Mouse (Mus musculus): ENCODE measurements around the gene Gm20388.

Gm20388 gene

DNA sequence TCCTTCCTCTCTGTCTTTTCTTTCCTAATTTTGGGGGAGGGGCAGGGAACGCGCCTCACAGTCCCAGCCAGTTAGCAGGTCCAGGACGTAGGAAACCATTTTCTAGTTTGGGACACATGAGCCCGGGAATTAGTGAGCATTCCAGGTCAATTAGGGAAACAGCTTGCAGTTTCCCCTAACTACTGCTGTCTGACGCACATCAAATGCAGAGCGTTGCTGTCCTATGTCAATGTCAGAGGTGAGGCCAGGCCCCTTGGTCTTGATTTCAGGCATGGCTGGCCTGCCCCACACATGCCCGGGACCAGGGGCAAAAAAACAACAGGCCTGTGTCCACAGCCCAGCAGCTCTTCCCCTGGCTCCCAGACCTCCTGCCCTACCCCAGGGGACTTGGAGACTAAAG lies 1259.5 kb downstream of the Gm20388 start:
- DNase-seq (ENCODE audit: low read depth), result no peak

DNA sequence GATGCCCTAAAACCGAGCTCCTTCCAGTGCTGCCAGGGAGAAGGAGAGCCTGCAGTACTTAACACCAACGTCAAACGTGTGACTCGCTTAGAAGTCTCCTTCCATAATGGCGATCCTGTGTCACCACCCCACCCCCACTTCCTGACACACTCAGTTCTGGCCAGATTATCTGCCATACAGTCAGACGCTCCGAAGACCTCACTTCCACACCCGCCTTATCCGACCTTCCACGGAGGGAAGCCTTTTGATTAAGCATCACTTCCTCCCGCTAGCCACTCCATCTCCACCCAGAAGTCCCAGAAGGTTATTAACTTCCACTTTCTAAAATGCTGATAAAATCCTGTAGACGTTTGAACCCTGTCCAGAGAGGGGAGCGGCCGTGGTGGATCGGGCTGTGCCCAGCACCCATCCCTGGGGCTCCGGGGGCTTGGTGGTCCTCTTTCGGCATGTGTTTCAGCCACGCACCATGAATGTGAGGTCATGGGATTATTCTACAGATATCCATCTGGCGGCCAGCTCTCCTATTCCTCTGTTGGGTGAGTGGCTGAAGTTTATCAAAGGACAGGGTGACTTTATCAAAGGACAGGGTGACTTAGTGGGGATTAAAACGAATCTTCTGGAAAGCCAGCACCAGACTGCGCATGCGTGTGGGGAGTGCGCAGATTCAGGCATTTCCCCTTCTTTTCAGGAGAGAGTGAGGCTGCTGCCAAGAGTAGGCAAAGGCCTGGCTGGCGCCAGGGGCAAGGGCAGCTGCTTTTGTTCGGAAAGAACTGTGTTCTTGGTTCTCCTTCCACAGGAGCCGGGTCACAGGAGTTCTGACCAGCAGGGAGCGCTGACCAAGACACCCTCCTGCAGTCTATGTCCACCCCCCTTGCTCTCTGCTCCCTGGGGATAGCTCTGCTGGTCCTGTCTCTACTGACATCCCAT lies 1260.2 kb downstream of the Gm20388 start:
- peak; percentile 56 for DNase-seq (ENCODE audit: low read depth)

DNA sequence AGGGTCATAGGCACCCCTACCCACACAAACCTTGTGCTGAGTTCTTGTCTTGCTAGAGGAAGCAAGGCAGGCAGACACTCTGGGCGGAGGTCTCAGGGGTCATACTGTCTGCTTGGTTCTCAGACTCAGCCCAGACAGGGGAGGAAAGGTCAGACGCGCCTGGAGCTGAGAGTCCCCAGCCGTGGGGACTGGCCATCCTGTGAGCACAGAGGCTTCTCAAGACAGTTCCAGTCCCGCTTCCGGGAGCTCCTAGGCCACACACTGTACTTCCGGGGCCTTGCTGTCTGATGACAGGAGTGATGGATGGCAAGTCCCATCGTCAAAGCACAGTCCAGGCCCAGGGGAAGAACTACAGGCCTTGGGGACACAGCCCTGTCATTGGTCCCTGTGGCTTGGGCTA lies 1261.9 kb downstream of the Gm20388 start:
- no peak for DNase-seq (ENCODE audit: low read depth)

DNA sequence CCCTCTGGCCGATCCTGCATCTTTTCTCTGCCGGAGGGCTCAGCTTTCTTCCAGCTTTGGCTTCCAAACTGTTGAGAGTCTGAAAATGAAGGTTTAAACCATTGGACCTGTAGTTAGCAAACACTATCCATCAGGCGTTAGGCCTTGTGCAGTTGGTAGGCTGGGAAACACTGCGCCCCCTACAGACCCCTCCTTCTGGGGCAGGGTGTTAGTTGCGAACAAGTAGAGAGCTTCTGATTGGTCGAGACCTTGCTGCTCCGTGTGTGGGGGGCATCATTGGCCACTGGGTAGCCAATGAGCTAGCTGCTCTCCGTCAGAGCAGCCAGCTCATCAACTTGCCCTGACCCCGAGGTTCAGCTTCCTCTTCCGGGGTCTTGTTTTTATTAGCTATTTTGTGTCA lies 1263.5 kb downstream of the Gm20388 start:
- no peak for DNase-seq (ENCODE audit: low read depth)

DNA sequence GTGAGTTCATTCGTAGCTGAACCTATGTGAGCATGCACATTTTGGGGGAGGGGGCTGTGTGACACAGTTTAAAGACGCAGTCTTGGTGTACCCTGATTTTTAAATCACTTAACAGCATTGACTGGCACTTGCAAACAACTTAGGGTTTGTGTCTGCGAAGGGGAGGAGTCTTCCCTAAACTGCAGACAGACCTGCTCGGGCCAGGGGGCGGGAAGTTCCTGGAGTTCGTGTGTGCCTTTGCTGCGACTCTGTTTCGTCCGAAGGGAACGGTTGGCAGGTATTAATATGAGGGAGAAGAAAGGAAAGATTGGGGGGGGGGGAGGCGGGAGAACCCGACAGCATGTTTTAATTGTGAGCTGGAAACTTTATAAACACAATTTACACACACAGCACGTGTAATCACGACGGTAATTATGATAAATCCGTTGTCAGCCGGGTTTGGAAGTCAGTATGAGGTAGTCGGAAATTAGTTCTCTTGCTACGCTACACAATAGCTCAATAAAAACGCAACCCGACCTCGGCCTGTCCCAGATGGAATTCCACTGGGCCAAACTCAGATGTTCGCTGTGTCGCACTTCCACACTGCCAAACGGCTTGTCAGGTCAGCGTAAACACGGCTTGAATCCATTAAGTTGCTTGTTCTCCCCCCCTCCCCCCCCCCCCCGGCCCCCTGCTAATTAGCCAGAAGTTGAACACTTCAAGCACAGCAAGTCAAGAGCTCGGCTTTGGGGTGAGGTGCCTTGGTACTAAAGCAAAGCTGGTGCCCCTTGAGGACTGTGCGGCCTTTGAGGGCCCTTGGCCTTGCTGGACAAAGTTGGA lies 1264.3 kb downstream of the Gm20388 start:
- no peak for DNase-seq (ENCODE audit: low read depth)

DNA sequence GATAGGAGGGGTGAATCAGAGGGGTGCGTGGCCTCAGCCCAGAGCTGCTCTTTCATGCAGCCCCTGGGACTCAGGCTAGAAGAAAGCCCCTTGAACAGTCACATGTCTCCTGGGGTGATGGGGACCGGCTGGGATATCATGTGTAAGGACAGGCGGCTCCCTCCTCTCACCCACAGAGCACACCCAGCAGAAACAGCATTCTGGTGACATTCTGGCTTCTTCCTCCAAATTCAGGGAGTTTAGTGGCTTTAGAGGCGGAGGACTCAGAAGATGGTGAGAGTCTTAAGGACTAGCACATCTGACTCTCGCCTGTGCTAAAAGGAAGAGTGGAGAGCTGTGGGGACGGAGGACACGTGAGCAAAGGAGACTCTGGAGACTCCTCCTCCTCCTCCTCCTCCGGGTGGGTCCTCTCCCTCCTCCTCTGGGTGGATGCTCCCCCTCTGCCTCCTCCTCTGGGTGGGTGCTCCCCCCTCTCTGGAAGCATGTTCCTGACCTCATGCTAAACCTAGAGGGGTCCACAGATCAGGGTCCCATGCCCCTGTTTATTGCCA lies 1265.0 kb downstream of the Gm20388 start:
- DNase-seq (ENCODE audit: low read depth), result no peak

DNA sequence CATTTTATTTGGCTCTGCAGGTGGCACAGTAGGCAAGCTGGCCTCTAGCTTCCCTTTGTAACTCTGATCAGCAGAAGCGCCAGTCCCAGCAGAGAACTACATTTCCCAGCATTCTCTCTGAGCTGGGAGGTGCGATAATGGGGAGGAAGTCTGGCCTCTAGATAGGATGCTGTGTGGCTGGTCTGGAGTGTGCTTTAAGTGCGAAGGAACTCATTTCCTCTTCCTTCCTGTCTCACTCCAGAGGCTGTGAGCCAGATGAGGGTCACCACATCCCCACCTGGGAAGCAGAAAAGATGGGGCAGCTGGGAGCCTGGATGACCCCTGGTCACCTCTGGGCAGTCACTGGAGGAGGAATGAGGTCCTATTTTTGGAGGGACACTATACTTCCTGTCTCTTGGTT lies 1265.7 kb downstream of the Gm20388 start:
- no peak for DNase-seq (ENCODE audit: low read depth)

DNA sequence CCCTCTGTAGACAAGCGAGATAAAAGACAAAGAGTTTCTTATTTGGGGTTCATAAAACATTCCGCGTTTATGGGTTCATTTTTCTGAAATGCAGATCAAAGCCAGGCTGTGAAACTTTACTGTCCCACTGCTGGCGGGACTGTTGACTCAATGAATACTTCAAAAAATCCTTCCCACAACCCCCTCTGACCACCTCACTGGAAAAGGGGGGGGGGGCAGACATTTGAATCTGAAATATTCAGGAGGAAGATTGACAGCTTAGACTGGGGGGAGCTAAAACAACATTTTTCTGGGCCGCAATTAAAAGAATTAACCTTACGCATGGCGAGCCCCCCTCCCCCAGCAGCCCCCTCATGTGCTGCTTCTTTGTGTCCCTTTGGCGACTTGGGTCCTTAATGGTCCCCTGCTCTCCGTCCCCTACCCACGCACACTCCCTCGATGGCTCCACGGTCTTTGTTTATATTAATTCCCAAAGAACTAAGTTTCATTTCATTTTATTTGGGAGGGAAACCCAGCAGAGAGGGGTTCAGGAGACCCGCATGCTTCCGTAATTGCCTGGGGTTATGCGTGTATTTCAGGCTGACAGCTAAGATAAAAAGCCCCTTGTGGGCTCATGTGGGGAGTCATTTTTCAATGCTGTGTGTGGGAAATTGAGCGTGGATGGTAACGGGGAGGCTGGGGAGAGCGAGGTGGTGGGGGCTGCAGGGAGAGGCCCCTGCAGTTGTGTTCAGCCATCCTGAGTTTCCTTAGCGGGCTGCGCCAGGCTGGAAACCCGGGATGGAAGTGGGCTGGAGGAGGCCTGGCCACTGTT lies 1270.0 kb downstream of the Gm20388 start:
- DNase-seq (ENCODE audit: low read depth), result no peak

DNA sequence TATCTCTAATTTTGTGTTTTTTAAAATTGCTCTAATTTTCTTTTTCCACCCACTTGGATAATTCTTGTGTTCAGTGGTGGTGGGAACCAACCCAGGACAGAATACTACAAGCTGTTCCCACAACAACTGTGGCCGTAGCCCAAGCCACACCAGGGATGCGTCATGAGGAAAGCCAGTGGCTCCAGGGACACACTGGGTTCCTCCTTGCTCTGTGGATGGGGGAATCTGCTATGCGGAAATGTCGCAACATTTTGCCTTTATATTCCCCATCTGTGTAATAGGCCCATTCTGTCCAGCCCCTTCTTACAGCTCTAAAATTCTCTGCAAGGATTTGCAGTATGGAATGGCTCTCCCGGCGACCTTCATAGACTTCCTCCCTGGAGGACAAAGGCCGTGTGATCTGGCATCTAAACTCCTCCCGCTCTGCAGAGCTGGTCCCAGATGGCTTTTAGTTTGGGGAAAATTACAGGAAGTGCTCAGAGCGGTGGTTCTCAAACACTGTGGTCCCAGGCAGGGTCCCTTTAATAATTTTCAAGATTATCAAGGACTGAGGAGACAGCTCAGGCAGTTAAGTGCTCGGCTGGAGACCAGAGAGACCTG lies 1270.7 kb downstream of the Gm20388 start:
- no peak for DNase-seq (ENCODE audit: low read depth)

DNA sequence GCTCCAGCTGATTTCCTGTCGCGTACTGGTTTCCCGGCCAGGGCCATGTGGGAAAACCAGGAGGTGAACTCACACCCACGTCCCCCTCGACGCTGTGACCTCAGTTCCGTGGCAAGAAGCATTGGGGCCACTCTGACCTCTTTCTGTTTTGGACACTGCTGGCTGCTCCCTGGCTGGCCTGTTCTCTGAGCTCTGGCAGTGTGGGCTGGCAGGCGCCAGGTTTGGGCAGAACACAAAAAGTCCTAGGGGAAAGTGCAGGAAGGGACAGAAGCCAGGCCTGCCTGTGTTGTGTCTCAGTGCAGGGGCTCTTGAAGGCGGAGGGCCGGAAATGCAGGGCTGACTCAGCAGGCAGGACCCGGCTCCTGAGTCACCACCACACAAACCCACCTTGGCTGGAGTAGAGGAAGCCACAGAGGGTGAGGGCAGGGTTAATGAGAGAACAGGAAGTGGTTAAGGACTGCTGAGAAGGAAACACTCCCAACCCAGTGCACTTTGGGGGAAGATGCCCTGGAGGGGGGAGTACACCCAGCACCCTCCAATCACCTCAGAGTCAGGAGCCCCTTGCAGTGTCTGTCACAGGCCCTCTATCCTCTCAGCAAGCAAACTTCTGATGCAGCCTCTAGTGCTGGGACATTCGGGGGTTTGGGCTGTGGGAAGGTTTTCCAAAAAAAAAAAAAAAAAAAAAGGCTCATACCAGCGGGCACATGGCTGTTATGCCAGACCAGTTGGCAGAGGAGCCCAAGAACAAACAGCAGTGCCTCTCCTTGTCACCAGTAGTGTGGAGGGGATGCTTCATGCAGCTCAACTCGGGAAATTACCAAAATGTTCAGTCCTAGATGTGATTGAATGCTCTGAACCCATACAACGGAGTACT lies 1277.1 kb downstream of the Gm20388 start:
- DNase-seq (ENCODE audit: low read depth), result peak; percentile 85

DNA sequence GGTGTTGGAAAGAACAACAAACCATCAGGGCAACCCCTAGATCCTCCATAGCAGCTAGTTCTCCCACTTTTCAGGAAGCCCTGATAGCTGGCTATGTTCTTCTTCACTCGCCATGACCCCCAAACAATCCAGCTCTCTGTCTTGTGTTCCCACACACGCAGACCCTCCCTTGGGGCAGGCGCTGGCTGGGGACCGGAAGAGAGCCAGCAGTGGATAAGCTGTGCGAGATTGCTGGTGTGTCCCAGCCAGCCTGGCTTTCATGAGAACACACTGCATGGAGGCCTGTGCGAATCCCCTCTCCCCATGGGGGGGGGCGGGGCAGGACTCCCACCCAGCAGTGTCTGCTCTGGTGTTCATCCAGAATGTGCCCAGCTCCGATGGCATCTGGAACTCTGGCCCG lies 1278.4 kb downstream of the Gm20388 start:
- no peak for DNase-seq (ENCODE audit: low read depth)

DNA sequence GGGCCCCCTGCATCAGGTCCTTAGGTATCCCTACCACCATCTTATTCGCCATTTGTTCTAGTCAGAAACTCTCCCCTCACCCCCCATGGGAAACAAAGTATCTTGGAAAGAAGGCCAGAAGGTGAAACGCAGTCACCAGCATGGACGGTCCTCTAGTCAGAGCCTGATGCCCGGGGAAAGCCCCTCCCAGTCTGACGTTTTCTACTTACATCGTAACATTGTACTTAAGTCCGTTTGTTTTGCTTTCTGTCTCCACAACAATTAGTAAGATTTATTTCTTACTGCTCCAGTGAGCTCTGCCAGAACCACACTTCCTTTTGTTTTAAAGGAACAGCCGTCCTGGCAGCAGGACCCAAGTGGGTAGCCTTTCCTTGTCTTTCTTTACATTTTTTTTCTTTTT lies 1281.8 kb downstream of the Gm20388 start:
- peak; percentile 57 for DNase-seq (ENCODE audit: low read depth)

DNA sequence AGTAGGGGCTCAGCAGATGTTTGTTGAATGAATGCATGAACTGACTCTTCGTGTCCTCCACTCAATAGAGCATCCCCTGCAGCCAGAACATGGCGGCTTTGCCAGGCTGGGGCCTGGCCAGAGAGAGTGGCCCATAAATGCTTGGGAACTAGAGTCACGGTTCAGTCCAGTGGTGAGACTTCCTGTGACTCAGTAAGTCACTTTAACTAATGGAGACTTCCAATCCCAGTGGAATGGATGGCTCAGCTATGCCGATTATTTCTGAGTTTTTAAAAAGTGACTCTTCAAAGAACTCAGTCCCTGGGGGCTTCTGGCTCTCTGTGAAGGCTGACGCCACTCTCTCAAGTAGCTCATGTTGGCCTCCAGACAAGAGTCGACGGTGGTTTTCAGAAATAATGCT lies 1285.3 kb downstream of the Gm20388 start:
- DNase-seq (ENCODE audit: low read depth), result peak; percentile 65

DNA sequence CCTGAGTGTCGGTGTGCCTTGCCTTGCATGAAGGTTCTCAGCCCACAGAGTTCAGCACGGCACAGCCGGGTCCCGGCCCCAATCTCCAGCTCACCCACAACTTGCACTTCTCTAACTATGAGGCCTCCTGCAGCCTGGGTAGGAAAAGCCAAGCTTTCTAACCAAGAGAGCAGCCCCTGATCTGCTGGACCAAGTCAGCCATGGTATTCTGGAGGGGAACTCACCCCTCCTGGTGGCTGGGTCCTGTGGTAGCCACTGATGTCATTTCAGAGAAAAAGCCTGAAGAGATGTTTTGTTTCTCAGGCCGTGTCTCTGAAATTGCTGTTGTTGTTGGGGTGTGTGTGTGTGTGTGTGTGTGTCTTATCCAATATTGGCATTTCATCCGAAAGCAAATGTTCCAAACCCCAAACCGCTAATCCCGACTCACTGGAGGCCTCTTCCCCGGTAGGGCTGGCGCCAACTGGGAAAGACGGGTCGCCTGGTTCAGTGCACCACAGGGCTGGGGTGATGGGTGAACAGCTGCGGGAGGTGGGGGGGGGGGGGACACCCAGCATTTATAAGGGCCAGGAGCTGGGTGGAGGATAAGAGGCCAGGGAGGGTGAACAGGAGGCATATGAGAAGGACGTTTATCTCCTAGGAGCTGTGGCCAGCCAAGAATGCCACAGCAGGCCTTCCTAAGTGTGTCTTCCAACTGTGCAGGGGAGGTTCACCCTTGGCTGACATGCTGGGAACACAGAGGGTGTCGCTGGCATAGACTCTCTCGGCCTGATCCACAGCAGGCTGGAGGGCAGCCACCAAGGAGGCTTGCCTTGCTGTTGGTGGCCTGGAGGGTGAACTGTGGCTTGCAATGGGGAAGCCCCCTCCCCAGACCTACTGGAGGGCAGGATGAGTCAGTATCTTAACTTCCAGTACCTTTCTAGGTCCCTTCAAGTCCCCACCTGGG lies 1286.4 kb downstream of the Gm20388 start:
- peak; percentile 67 for DNase-seq (ENCODE audit: low read depth)

DNA sequence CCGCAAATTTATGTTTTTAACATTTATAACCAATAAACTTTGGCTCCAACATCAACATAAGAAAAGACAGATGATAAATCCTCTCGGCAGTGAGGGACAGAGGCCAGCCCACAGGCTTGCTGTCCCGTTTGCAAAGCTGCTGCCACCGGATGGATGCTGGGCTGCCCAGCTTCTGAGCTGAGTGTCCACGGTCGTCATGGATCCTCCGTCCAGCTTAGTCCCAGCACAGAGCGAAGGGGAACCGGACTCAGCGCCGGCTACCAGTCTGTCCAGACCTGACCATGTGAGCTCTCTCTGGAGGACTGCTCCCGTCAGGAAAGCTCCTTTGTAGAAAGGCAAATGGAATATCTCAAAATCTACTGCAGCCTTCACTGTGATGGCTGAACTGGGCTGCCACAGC lies 1289.4 kb downstream of the Gm20388 start:
- no peak for DNase-seq (ENCODE audit: low read depth)

DNA sequence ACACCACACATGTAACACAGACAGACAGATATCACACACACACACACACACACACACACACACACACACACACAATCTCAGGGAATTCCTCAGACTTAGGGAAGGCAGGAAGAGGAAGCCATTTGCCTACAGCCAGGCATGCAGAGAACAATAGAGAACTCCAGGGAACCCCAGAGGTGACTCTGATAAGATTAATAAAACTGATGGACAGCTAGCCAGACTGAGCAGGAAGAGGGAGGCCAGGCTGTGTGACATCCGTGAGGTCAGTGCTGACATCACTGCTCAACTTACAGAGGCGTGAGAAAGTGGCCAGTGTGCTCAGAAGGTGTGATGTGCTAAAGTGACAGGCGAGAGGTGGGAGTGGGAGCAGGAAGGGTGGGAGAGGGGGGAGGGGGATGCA lies 1290.3 kb downstream of the Gm20388 start:
- DNase-seq (ENCODE audit: low read depth), result no peak

DNA sequence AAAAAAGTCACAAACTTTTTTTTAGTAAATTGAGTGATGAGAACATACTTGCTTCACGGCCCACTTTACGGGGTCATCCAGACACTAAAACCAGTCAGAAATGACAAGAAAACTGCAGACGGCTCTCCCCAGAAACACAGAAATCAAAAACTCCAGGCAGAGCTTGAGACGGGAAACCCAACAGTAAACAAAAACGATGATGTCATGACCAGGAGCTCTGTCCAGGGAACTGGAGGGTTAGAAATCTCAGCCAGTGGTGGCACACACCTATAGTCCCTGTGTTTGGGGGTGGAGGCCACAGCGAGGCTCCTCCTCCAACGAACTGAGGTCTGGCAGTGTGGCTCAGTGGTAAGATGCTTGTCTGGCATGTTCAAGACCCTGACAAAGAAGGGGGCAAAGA lies 1291.0 kb downstream of the Gm20388 start:
- no peak for DNase-seq (ENCODE audit: low read depth)

DNA sequence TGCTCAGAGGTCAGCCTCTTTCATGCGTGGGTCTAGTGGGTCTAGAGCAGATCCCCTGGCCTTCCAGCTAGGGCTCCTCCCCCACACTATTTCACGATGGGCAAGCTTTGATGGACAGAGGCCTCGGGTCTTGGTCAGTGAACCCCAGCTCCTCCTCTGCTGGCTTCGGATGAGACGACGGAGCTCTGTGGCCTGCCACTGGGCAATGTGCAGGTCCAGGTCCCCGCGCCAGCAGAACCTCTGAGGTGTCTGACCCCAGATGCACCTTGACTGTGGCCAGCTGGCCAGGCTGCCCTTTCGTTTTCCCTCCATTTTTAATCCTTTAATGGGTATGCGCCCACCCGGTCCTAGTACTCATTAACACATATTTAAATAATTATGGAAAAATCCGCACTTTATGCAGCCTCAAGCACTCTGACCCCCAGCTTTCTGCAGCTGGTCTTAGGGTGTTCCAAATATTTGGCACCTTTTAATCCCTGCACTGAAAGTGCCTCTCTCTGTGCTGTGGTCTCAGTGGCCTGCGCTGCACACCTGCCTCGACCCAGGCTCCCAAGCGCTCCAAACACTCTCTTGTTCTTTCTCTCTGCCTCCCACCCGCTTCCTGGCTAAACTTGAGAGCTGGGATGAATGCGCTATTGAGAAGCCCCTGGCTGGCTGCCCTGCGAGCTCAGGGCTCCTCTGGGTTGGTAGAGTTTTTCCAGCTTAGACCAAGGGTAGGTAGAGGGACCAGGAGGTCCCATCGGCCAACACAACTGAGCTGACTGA lies 1293.2 kb downstream of the Gm20388 start:
- no peak for DNase-seq (ENCODE audit: low read depth)

DNA sequence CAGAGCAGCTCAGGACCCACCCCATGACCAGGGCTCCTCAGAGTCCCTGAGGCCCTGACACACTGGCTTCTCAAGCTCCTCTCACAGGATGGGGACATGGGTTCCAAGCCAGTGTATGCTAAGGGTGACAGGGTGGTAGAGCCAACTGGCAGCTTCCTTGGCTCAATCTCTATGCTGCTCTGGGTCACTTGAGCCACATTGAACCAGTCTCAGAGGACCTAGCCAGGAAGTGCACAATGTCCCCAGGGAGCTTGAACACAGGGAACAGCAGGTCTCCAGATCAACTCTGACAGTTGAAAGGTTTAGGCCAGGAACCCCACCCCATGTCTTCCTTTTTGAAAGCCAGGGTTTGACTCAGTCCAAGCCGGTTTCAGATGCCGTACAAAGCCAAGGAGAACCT lies 1296.5 kb downstream of the Gm20388 start:
- no peak for DNase-seq (ENCODE audit: low read depth)

Data from NIH3T3 (cell line).